Mouse (Mus musculus): ENCODE data around the gene Uvrag.

- TF ChIP-seq FLI1 (IDR thresholded peaks at IDR 0.05; ENCODE audit: low read length) (no peak), GATA1 (IDR thresholded peaks at IDR 0.05; ENCODE audit: borderline replicate concordance, low read length) (no peak)
These were observed 277.9 kb downstream of the Uvrag start for GRCm38 (mm10) chr7:98862994-98863393.
